Mouse (Mus musculus) kidney, adult 2 months (tissue): ENCODE results near the gene BC024978. TPM values are rescaled to one million over a fixed set of nuclear protein-coding genes. Genes with fewer than 3 reads are reported as not detected.
"Not testable (repeated sequence)": the region's sequence is repeated elsewhere in the genome, so short reads cannot be mapped to it uniquely, and the experiment has no call there.

Experiments
- DNase-seq: peaks from one replicate; pipeline ENCODE4 v3.0.0; 2021
- H3K27ac ChIP-seq: fragments of 200-500 bp; 2 replicates; pipeline ENCODE4 v1.5.1; 2012; ENCODE audit warnings: low read depth, low read length, control low read depth, inconsistent platforms; ENCODE audit not compliant: insufficient read depth
- H3K27me3 ChIP-seq: fragments of 200-500 bp; replicated peaks from 2 replicates; pipeline ENCODE4 v1.6.1; 2012; ENCODE audit warnings: mild to moderate bottlenecking, moderate library complexity, low read length, inconsistent platforms; ENCODE audit not compliant: control insufficient read depth, insufficient read depth
- H3K36me3 ChIP-seq: fragments of 200-500 bp; 2 replicates; pipeline ENCODE4 v1.6.1; 2012; ENCODE audit warnings: mild to moderate bottlenecking, moderate library complexity, low read length, inconsistent platforms; ENCODE audit not compliant: control insufficient read depth, insufficient read depth
- H3K4me1 ChIP-seq: fragments of 200-500 bp; 2 replicates; pipeline ENCODE4 v1.6.1; 2011; ENCODE audit warnings: low read length; ENCODE audit not compliant: control insufficient read depth, insufficient read depth
- H3K4me3 ChIP-seq: fragments of 200-500 bp; 2 replicates; pipeline ENCODE4 v1.5.1; 2011; ENCODE audit warnings: mild to moderate bottlenecking, low read depth, low read length, control low read depth; ENCODE audit not compliant: insufficient read depth
- CTCF ChIP-seq: fragments of 200-500 bp; conservative IDR thresholded peaks from 2 replicates; pipeline ENCODE4 v1.5.1; 2011; ENCODE audit warnings: low read depth, mild to moderate bottlenecking, control low read depth, low read length, moderate library complexity, mixed read lengths; ENCODE audit not compliant: insufficient read depth, insufficient read length
- POLR2A ChIP-seq: fragments of 200-500 bp; IDR thresholded peaks from one replicate; pipeline ENCODE4 v1.6.1; 2011; ENCODE audit warnings: low read depth, low read length, control low read depth
- WGBS: fragments of 180-500 bp; shearing (Covaris S2); methylation state at CpG from one replicate; pipeline ENCODE4 v1.1.7; 2018; 5-methylcytosine and 5-hydroxymethylcytosine counted together
- polyA plus RNA-seq: library from polyadenylated mRNA; depleted of rRNA; stranded (reverse); fragments of >200 nt; gene quantifications from 2 replicates; pipeline ENCODE4 v1.2.3, GENCODE M21; 2012

The BC024978 gene
- polyA plus RNA-seq, 1 experiment, result 9.6 TPM

DNA sequence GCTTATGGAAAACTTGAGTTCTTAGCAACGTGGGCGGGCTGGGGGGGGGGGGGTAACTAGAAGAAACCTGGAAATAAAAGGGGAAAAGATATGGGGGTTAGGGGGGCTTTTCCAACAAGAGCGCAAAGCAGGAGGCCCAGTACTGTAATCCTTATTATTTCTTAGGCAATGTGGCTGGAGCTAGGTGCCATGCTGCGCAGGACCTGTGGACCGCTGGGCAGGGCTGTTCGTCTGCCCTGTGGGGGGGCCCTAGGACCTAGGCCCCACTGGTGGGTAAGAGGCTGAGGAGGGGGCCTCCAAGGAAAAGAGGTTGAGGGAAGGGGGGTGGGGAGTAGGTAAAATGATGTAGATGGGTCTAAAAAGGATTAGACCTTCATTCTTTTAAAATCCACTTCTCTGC is 37.7 kb downstream of the BC024978 start:
- 3% methylated on average over 6 of the region's 6 CpGs for WGBS
- no peak overlapping the region for H3K27ac ChIP-seq
- TF ChIP-seq POLR2A, result no peak
- no peak for TF ChIP-seq CTCF

DNA sequence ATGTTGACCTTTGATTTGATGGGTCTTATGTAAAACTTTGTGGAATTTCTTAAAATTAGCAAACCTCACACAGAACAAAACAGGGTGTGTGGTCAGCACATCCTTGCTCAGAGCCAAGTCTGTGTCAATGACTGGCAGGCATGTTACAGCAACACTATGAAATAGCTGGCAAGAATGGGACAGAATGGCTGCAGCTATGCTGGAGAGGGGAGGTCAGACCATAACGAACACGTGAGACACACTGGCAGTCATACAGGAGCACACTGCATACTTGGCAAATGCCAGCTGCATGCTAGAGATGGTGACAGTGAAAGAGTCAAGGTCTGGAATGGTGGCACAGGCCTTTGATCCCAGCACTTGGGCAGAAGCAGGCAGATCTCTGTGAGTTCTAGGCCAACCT is 40.1 kb downstream of the BC024978 start:
- WGBS, result 80% methylated on average over 2 of the region's 2 CpGs
- no peak for DNase-seq
- no peak overlapping the region for H3K27ac ChIP-seq
- TF ChIP-seq CTCF, result no peak
- TF ChIP-seq POLR2A, result no peak
- H3K36me3 ChIP-seq, result no peaks in the 10 kb centered on the region
- H3K4me1 ChIP-seq, result peaks cover 8% of the 10 kb centered on the region
- H3K27me3 ChIP-seq, result no peaks in the 10 kb centered on the region
- H3K4me3 ChIP-seq, result no peak overlapping the region

More for the DNA sequence above, 37.7 kb downstream of the BC024978 start:
- Histone ChIP-seq H3K4me1 (peaks cover 8% of the 10 kb centered on the region), H3K4me3 (peak overlapping the region; percentile 68), H3K36me3 (no peaks in the 10 kb centered on the region), H3K27me3 (no peaks in the 10 kb centered on the region)
- DNase-seq, result no peak

DNA sequence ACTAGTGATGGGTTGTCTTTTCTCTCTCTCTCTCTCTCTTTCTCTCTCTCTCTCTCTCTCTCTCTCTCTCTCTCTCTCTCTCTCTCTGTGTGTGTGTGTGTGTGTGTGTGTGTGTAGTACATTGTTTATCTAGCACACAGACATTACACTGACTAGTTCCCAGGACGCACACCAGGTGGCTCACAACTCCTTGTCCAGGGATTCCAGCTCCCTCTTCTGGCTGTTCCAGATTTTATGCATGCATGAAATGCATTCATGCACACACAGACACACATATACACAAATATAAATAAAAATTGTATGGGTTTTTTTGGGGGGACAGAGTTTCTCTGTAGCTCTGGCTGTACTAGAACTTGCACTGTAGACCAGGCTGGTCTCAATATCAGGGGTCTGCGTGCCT is 41.9 kb downstream of the BC024978 start:
- Histone ChIP-seq H3K27me3 (no peaks in the 10 kb centered on the region), H3K4me1 (peaks cover 8% of the 10 kb centered on the region), H3K4me3 (no peak overlapping the region), H3K36me3 (no peaks in the 10 kb centered on the region), H3K27ac (no peak overlapping the region)
- 74% methylated on average over 2 of the region's 2 CpGs for WGBS
- DNase-seq, result no peak
- TF ChIP-seq CTCF, result peak; percentile 46
- TF ChIP-seq POLR2A, result no peak

DNA sequence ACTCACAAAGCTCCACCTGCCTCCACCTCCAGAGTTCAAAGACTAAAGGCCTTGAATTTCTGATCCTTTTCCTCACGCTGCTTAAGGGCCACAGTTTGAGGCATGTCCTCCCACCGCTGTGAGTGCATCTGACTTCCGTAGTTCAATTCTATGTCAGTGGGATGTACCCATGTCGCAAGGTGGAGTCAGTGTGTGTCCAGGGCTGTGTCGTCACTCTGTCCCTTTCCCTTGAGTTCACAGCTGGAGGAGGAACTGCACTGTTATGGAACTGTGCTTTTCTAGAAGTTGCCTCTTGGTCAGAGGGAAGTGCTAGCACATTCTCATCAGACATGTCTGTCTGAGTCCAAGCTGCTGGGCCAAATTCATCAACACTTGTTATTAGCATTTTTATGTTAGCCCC is 43.0 kb downstream of the BC024978 start:
- Histone ChIP-seq H3K4me1 (peaks cover 5% of the 10 kb centered on the region), H3K27me3 (no peaks in the 10 kb centered on the region), H3K27ac (no peak overlapping the region), H3K36me3 (no peaks in the 10 kb centered on the region), H3K4me3 (no peak overlapping the region)
- DNase-seq, result no peak
- 91% methylated on average over 5 of the region's 5 CpGs for WGBS
- TF ChIP-seq CTCF, result no peak
- TF ChIP-seq POLR2A, result no peak

DNA sequence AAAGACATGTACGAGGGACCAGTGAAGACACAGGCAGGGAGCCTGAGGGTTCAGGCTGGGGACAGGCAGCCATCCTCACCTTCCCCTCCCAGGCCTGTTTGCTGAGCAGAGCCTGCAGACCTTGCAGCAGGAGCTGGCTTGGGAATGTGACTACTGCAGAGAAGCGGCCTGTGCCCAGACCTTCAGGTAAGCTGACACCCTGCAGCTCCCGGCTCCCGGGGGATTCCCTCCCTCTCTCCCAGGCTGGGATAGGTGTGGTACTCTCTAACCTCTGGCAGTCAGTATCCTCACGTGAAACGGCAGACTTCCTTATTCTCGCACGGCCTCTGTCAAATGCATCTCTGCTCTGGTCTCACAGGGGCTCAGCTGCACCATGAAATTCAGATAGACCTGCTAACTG is 47.6 kb downstream of the BC024978 start:
- Histone ChIP-seq H3K36me3 (no peaks in the 10 kb centered on the region), H3K27me3 (no peaks in the 10 kb centered on the region), H3K4me3 (no peak overlapping the region), H3K4me1 (no peaks in the 10 kb centered on the region), H3K27ac (no peak overlapping the region)
- TF ChIP-seq CTCF (no peak), POLR2A (no peak)
- WGBS, result 70% methylated on average over 8 of the region's 8 CpGs
- no peak for DNase-seq

DNA sequence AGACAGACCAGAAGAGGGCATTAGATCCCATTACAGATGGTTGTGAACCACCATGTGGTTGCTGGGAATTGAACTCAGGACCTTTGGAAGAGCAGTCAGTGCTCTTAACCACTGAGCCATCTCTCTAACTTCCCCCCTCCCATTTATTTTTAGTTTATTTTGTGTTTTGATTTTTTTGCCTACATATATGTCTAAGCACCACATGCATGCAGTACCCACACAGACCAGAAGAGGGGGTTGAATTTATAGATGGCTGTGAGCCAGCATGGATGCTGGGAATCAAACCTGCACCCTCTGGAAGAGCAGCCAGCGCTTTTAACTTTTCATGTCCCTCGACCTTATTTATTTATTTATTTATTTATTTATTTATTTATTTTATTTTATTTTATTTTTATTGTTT is 48.5 kb downstream of the BC024978 start:
- not testable (repeated sequence) for H3K4me3 ChIP-seq, H3K4me1 ChIP-seq, DNase-seq, H3K27ac ChIP-seq, H3K27me3 ChIP-seq, H3K36me3 ChIP-seq
- TF ChIP-seq CTCF, result 0 out of 2 replicates have a peak, but pooled peaks have one; percentile 28
- 85% methylated on average over 2 of the region's 2 CpGs for WGBS

DNA sequence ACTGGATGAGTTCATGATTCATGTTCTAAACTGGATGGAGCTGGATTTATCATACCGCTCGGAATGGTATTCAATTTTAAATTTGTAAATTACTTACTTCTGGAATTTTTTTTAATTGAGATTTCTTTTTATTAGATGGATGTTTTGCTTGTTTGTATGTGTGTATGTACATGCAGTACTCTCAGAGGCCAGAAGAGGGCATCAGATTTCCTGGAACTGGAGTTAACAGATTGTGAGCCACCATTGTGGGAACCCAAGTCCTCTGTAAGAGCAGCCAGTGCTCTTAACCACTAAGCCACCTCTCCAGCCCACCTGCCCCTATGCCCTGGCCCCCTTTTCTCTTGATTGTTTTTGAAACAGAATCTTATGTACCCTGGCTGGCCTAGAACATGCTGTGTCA is 53.6 kb downstream of the BC024978 start:
- H3K4me1 ChIP-seq, result no peaks in the 10 kb centered on the region
- no peak for TF ChIP-seq POLR2A
- 0 out of 2 replicates have a peak, but pooled peaks have one; percentile 15 for TF ChIP-seq CTCF
- H3K4me3 ChIP-seq, result no peak overlapping the region
- peak; percentile 39 for DNase-seq
- no peak overlapping the region for H3K27ac ChIP-seq
- H3K27me3 ChIP-seq, result no peaks in the 10 kb centered on the region
- WGBS, result over 99% methylated on average over 2 of the region's 2 CpGs
- no peaks in the 10 kb centered on the region for H3K36me3 ChIP-seq

DNA sequence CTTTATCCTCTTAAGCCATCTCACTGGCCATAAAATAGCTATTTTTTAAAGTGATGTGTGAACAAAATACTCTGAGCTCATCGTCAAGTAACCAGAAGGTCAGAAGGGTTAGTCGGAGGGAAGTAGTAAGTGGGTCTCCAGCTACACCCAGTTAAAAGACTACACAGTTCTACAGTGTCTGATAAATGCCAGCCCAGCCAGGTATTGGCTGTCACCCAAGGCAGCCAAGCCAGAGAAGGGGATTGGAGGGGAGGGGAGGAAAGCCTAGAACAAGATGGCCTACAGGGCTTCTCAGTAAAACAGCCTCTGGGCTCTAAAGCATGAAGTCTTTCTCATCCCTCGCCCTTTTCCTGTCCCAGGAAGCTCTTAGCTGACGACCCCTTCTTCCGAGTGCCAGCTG is 54.3 kb downstream of the BC024978 start:
- WGBS, result 72% methylated on average over 5 of the region's 5 CpGs
- Histone ChIP-seq H3K27me3 (no peaks in the 10 kb centered on the region), H3K27ac (no peak overlapping the region), H3K36me3 (no peaks in the 10 kb centered on the region), H3K4me3 (no peak overlapping the region), H3K4me1 (no peaks in the 10 kb centered on the region)
- TF ChIP-seq CTCF, result no peak
- no peak for TF ChIP-seq POLR2A
- no peak for DNase-seq
